8 mouse cellular contexts compared by ENCODE assay signal in genomic region chr2:59161021-59161440, GRCm38 (mm10). TPM values are rescaled to one million over a fixed set of nuclear protein-coding genes. Genes with fewer than 3 reads are reported as not detected.
DNase-seq lines count a peak whose midpoint lies in the region; ATAC-seq and TF ChIP-seq lines count a peak whose summit lies in the region.
"Had no signal": no experiment of that assay in that cellular context is flagged by ENCODE, and none has a peak within 500 bp of the region (broad histone marks: within the 10 kb centered on the region; RNA-seq: fewer than 3 reads in every experiment).

No protein-coding gene starts in this region.

- under 1% methylated on average over 51 of the region's 58 CpGs for WGBS in hindbrain, embryonic 14.5 days

- peak overlapping the region; percentile 74 for H3K4me2 ChIP-seq in hindbrain, embryonic 14.5 days (replicated peaks)

- peak overlapping the region; percentile 95 for H3K27ac ChIP-seq in left cerebral cortex, adult 2 months
- H3K27ac ChIP-seq in cortical plate, adult 2 months (ENCODE audit: insufficient read depth, low read length), result peak overlapping the region; percentile 69
- H3K27ac ChIP-seq in hindbrain, embryonic 14.5 days, result peak overlapping the region; percentile 84

- intact Hi-C loops in left cerebral cortex, adult 2 months (cut with DNase I), result loop anchor here (2.0 to 5.0 kb wide), 6 partner anchors 41 to 424 kb away; no protein-coding TSS in a partner anchor

- TF ChIP-seq CTCF in left cerebral cortex, adult 2 months (IDR thresholded peaks at IDR 0.05), result no peak
- no peak for TF ChIP-seq CTCF in cortical plate, adult 2 months (IDR thresholded peaks at IDR 0.05; ENCODE audit: extremely low read depth, insufficient read depth, low read length)

- no peaks in the 10 kb centered on the region for H3K9me3 ChIP-seq in hindbrain, embryonic 14.5 days (ENCODE audit: control insufficient read depth, low read length)

- H3K27me3 ChIP-seq in hindbrain, embryonic 14.5 days (ENCODE audit: control insufficient read depth, insufficient read depth, low read length), result no peaks in the 10 kb centered on the region

- peak in 1 of 2 experiments; percentile 49 for DNase-seq in left cerebral cortex, adult 2 months (ENCODE audit: extremely low spot score in 1 of 2, low spot score in 2 of 2)
- DNase-seq in left cerebral cortex, adult 11 months (ENCODE audit: low spot score), result no peak
- DNase-seq in adrenal gland, postnatal 4 days (ENCODE audit: low spot score in 2 of 2), result peak; percentile 8 to 11
- peak; percentile 30 for DNase-seq in hindbrain, embryonic 14.5 days (ENCODE audit: low spot score)
- DNase-seq in lung, postnatal 14 days, result peak; percentile 25
- DNase-seq in yolk sac, embryonic 10.5 days (ENCODE audit: low spot score), result no peak

- no peaks in the 10 kb centered on the region for H3K36me3 ChIP-seq in hindbrain, embryonic 14.5 days (replicated peaks; ENCODE audit: control insufficient read depth, insufficient read depth)

- peak overlapping the region; percentile 93 for H3K4me3 ChIP-seq in left cerebral cortex, adult 2 months
- peak overlapping the region; percentile 55 for H3K4me3 ChIP-seq in cortical plate, adult 2 months (ENCODE audit: insufficient read depth, low read length)
- H3K4me3 ChIP-seq in hindbrain, embryonic 14.5 days (replicated peaks; ENCODE audit: low read length), result peak overlapping the region; percentile 97

- no peak for TF ChIP-seq POLR2A in cortical plate, adult 2 months (IDR thresholded peaks at IDR 0.05; ENCODE audit: extremely low read depth, insufficient read depth, low read length)

- ATAC-seq in hindbrain, embryonic 14.5 days (ENCODE audit: low FRiP score), result peak; percentile 60

- peaks cover 2% of the 10 kb centered on the region; the same call in 1 of the 2 replicates for H3K4me1 ChIP-seq in cortical plate, adult 2 months (ENCODE audit: control insufficient read depth, insufficient read depth, low read length)
- H3K4me1 ChIP-seq in hindbrain, embryonic 14.5 days (replicated peaks; ENCODE audit: control insufficient read depth, insufficient read depth, low read length), result peaks cover 12% of the 10 kb centered on the region

- peak overlapping the region; percentile 79 for H3K9ac ChIP-seq in hindbrain, embryonic 14.5 days

RNA-seq across cellular contexts. Expression of gene Pkp4, which starts 0.4 kb away (rescaled TPM):
- 100 to 1,000 TPM; 200 to 224 TPM for total RNA-seq in left cerebral cortex, adult 2 months (2021)
- 10 to 100 TPM; 62.6 to 82.9 TPM for total RNA-seq in adrenal gland, postnatal 4 days (2021)
- polyA plus RNA-seq in cortical plate, adult 2 months (2012; rRNA removed), result 132 and 144 TPM in 2 replicates
- polyA plus RNA-seq in hindbrain, embryonic 14.5 days (2014; fragmentation: Nextera tagmentation; extraction: Ambion mirVana), result 29.1 and 29.4 TPM in 2 replicates

RNA-seq across cellular contexts. Expression of gene Ccdc148, which starts 0.5 kb away (rescaled TPM):
- total RNA-seq in left cerebral cortex, adult 2 months (2021), result 10 to 100 TPM; 12.6 to 14.2 TPM
- total RNA-seq in adrenal gland, postnatal 4 days (2021), result 1 to 10 TPM; 1.5 to 2.5 TPM
- 6.9 and 7.1 TPM in 2 replicates for polyA plus RNA-seq in cortical plate, adult 2 months (2012; rRNA removed)
- 2.8 and 3.4 TPM in 2 replicates for polyA plus RNA-seq in hindbrain, embryonic 14.5 days (2014; fragmentation: Nextera tagmentation; extraction: Ambion mirVana)
- total RNA-seq: common myeloid progenitor, adult 5-6 weeks had no signal

Comparison
In these comparisons a context has a peak if more than half of its experiments do, and no peak if none do; other contexts are left out.
1. DNase-seq: peak in adrenal gland, postnatal 4 days (2 of 2), hindbrain, embryonic 14.5 days (single experiment) and lung, postnatal 14 days (single experiment); none in left cerebral cortex, adult 11 months (single experiment) and yolk sac, embryonic 10.5 days (single experiment).
2. Peak in every context shown above with its lines, with median percentiles within 50 percentile points of each other: H3K27ac ChIP-seq and H3K4me3 ChIP-seq.